Mouse (Mus musculus) heart, adult 2 months (tissue): ENCODE measurements around the gene Trir. TPM values are rescaled to one million over a fixed set of nuclear protein-coding genes. Genes with fewer than 3 reads are reported as not detected.

Experiments used
- DNase-seq, 2 experiments: peaks; one replicate each; pipeline ENCODE4 v3.0.0; 2021
- H3K27ac ChIP-seq: fragments of 200-600 bp; 2 replicates; pipeline ENCODE4 v1.8.1; 2022
- H3K27me3 ChIP-seq: fragments of 200-500 bp; 2 replicates; pipeline ENCODE4 v1.6.1; 2012; ENCODE audit warnings: mild to moderate bottlenecking, low read length, inconsistent platforms, mixed read lengths; ENCODE audit not compliant: control insufficient read depth, insufficient read depth
- H3K36me3 ChIP-seq: fragments of 200-500 bp; 2 replicates; pipeline ENCODE4 v1.6.1; 2012; ENCODE audit warnings: low read length, inconsistent platforms; ENCODE audit not compliant: control insufficient read depth, insufficient read depth
- H3K4me1 ChIP-seq: fragments of 200-500 bp; 2 replicates; pipeline ENCODE4 v1.6.1; 2011; ENCODE audit warnings: low read length; ENCODE audit not compliant: control insufficient read depth, insufficient read depth
- H3K4me3 ChIP-seq: fragments of 200-600 bp; 2 replicates; pipeline ENCODE4 v1.8.1; 2022
- H3K79me2 ChIP-seq: fragments of 200-500 bp; replicated peaks from 2 replicates; pipeline ENCODE4 v1.6.1; 2012; ENCODE audit warnings: mild to moderate bottlenecking, inconsistent platforms, low read length, moderate library complexity, mixed read lengths; ENCODE audit not compliant: control insufficient read depth, insufficient read depth
- H3K9ac ChIP-seq: fragments of 200-500 bp; 2 replicates; pipeline ENCODE4 v1.6.1; 2012; ENCODE audit warnings: low read depth, mild to moderate bottlenecking, control low read depth, inconsistent platforms, low read length, mixed read lengths
- CTCF ChIP-seq: fragments of 200-600 bp; IDR thresholded peaks from 2 replicates; pipeline ENCODE4 v1.8.1; 2022; ENCODE audit warnings: antibody characterized with exemption, mild to moderate bottlenecking, moderate library complexity
- EP300 ChIP-seq: fragments of 200-500 bp; IDR thresholded peaks from 2 replicates; pipeline ENCODE4 v1.6.1; 2011; ENCODE audit warnings: low read depth, low read length, control low read depth; ENCODE audit not compliant: insufficient read depth
- POLR2A ChIP-seq: fragments of 200-500 bp; IDR thresholded peaks from 2 replicates; pipeline ENCODE4 v1.6.1; 2011; ENCODE audit warnings: mild to moderate bottlenecking, low read depth, low read length, control low read depth; ENCODE audit not compliant: insufficient read depth
- WGBS: fragments of 180-500 bp; shearing (Covaris S2); methylation state at CpG from one replicate; pipeline ENCODE4 v1.1.7; 2018; 5-methylcytosine and 5-hydroxymethylcytosine counted together
- intact Hi-C: fragments of 180-260 bp; cut with DNase I; formaldehyde crosslinking; loops from one replicate; pipeline ENCODE4 v1.15.1; 2025
- polyA plus RNA-seq: library from polyadenylated mRNA; depleted of rRNA; stranded (reverse); fragments of >200 nt; gene quantifications from 2 replicates; pipeline ENCODE4 v1.2.3, GENCODE M21; 2012
- total RNA-seq, 2 experiments: library from RNA; stranded (reverse); gene quantifications; 2 replicates each; pipeline ENCODE4 v1.2.3; 2021

The Trir gene
- total and polyA plus RNA-seq, 3 experiments: 47.2 to 94.1 (median 81.5) TPM

GRCm38 (mm10) chr8:85057367-85057766 is 30.7 kb downstream of the Trir start:
- TF ChIP-seq POLR2A: no peak
- TF ChIP-seq CTCF: no peak
- no peak for TF ChIP-seq EP300
- Histone ChIP-seq H3K36me3 (no peaks in the 10 kb centered on the region), H3K79me2 (no peaks in the 10 kb centered on the region; the same call in 1 of the 2 replicates), H3K9ac (no peak overlapping the region), H3K27ac (no peak overlapping the region), H3K4me1 (no peaks in the 10 kb centered on the region; the same call in 1 of the 2 replicates), H3K27me3 (no peaks in the 10 kb centered on the region), H3K4me3 (no peak overlapping the region)
- no peak for DNase-seq
- 81% methylated on average over 7 of the region's 7 CpGs for WGBS
- intact Hi-C loops: no loop called here

- Histone ChIP-seq H3K79me2 (no peaks in the 10 kb centered on the region; the same call in 1 of the 2 replicates), H3K27ac (peak within 1 kb of the TSS; percentile 53), H3K27me3 (no peaks in the 10 kb centered on the region), H3K4me3 (peak within 1 kb of the TSS; percentile 84), H3K36me3 (no peaks in the 10 kb centered on the region), H3K4me1 (no peaks in the 10 kb centered on the region; the same call in 1 of the 2 replicates), H3K9ac (peak within 1 kb of the TSS; percentile 57)
- intact Hi-C loops: loop anchor here (1.0 kb wide), 1 partner anchor 11 kb away; the partner anchor contains the start of gene Dhps
- peak; percentile 89 to 90 for DNase-seq
- WGBS: under 1% methylated on average over 53 of the region's 53 CpGs
- TF ChIP-seq CTCF (no peak), POLR2A (0 out of 2 replicates have a peak, but pooled peaks have one; percentile 33)
These were observed 33.4 kb downstream of the Trir start, which contains the start of gene Fbxw9 for GRCm38 (mm10) chr8:85059879-85060616. Gene Fbxw9 (plus strand): TSS chr8:85060055.

GRCm38 (mm10) chr8:85062603-85063002 is 36.0 kb downstream of the Trir start:
- no peak for DNase-seq
- no peak for TF ChIP-seq EP300
- intact Hi-C loops: no loop called here
- Histone ChIP-seq H3K9ac (no peak overlapping the region), H3K79me2 (no peaks in the 10 kb centered on the region; the same call in 1 of the 2 replicates), H3K27me3 (no peaks in the 10 kb centered on the region), H3K4me1 (no peaks in the 10 kb centered on the region; the same call in 1 of the 2 replicates), H3K4me3 (no peak overlapping the region), H3K36me3 (no peaks in the 10 kb centered on the region), H3K27ac (no peak overlapping the region)
- 99% methylated on average over 4 of the region's 4 CpGs for WGBS

GRCm38 (mm10) chr8:85065213-85065612 is 38.6 kb downstream of the Trir start:
- Histone ChIP-seq H3K27me3 (no peaks in the 10 kb centered on the region), H3K36me3 (no peaks in the 10 kb centered on the region), H3K27ac (no peak overlapping the region), H3K4me1 (no peaks in the 10 kb centered on the region; the same call in 1 of the 2 replicates), H3K4me3 (no peak overlapping the region), H3K79me2 (no peaks in the 10 kb centered on the region; the same call in 1 of the 2 replicates), H3K9ac (no peak overlapping the region)
- TF ChIP-seq CTCF (no peak), EP300 (no peak), POLR2A (no peak)
- no peak for DNase-seq
- intact Hi-C loops: no loop called here
- 55% methylated on average over 2 of the region's 2 CpGs for WGBS

- 98% methylated on average over 2 of the region's 2 CpGs for WGBS
- intact Hi-C loops: no loop called here
- DNase-seq: no peak
- Histone ChIP-seq H3K36me3 (no peaks in the 10 kb centered on the region), H3K79me2 (no peaks in the 10 kb centered on the region), H3K9ac (no peak overlapping the region), H3K4me3 (no peak overlapping the region), H3K27ac (no peak overlapping the region), H3K27me3 (no peaks in the 10 kb centered on the region), H3K4me1 (peaks cover 2% of the 10 kb centered on the region; the same call in 1 of the 2 replicates)
- no peak for TF ChIP-seq CTCF
- TF ChIP-seq POLR2A: no peak
- TF ChIP-seq EP300: no peak
These were observed 40.5 kb downstream of the Trir start for GRCm38 (mm10) chr8:85067155-85067554.

- H3K27me3 ChIP-seq: no peaks in the 10 kb centered on the region
- no peak within 1 kb of the TSS for H3K4me3 ChIP-seq
- no peaks in the 10 kb centered on the region for H3K79me2 ChIP-seq
- intact Hi-C loops: no loop called here
- H3K9ac ChIP-seq: no peak within 1 kb of the TSS
- H3K4me1 ChIP-seq: peaks cover 5% of the 10 kb centered on the region
- TF ChIP-seq CTCF (no peak), POLR2A (no peak), EP300 (no peak)
- DNase-seq: no peak
- H3K36me3 ChIP-seq: no peaks in the 10 kb centered on the region
- H3K27ac ChIP-seq: no peak within 1 kb of the TSS
These were observed 41.4 kb downstream of the Trir start, which contains the start of gene Gm5741 for GRCm38 (mm10) chr8:85067982-85068381. Gene Gm5741 (minus strand): TSS chr8:85067982.
